Mouse (Mus musculus) brain, embryonic 14.5 days (tissue): ENCODE measurements around the gene Lfng.

Experiments used
- CTCF ChIP-seq: fragments of 200-500 bp; IDR thresholded peaks from 2 replicates; pipeline ENCODE4 v1.5.1; 2012; ENCODE audit warnings: inconsistent platforms, mild to moderate bottlenecking, moderate library complexity, borderline replicate concordance; ENCODE audit not compliant: insufficient read depth, insufficient read length; ENCODE audit errors: extremely low read depth
- POLR2A ChIP-seq: fragments of 200-500 bp; IDR thresholded peaks from 2 replicates; pipeline ENCODE4 v1.6.1; 2012; ENCODE audit warnings: mild to moderate bottlenecking, inconsistent platforms, borderline replicate concordance; ENCODE audit not compliant: poor library complexity, insufficient read depth, insufficient read length, severe bottlenecking; ENCODE audit errors: extremely low read depth

- no peak for TF ChIP-seq POLR2A
- no peak for TF ChIP-seq CTCF
Measured at GRCm38 (mm10) chr5:140567751-140568150, 39.4 kb upstream of the Lfng start.
